Mouse (Mus musculus): ENCODE data around the gene Dhx16.

GRCm38 (mm10) chr17:35868961-35869345, 10.7 kb upstream of the Dhx16 start:
- no peak for TF ChIP-seq CTCF (conservative IDR thresholded peaks at IDR 0.05; ENCODE audit: insufficient read depth, insufficient read length, low read depth, low read length)
- no peak for TF ChIP-seq POLR2A (IDR thresholded peaks at IDR 0.05; ENCODE audit: low read depth, low read length)
